Mouse (Mus musculus) liver, adult 2 months (tissue): ENCODE measurements around the gene Msh5. TPM values are rescaled to one million over a fixed set of nuclear protein-coding genes. Genes with fewer than 3 reads are reported as not detected.

Source experiments
- DNase-seq: peaks from one replicate; pipeline ENCODE4 v3.0.0-alpha.2; 2011; ENCODE audit warnings: low read depth, low spot score; ENCODE audit errors: extremely low read depth
- H3K27ac ChIP-seq: fragments of 200-500 bp; replicated peaks from 2 replicates; pipeline ENCODE4 v1.5.1; 2012; ENCODE audit warnings: low read depth, mild to moderate bottlenecking, control low read depth, inconsistent platforms, low read length; ENCODE audit not compliant: insufficient read depth
- H3K27me3 ChIP-seq: fragments of 200-500 bp; 2 replicates; pipeline ENCODE4 v1.6.1; 2012; ENCODE audit warnings: mild to moderate bottlenecking, moderate library complexity, low read length, inconsistent platforms; ENCODE audit not compliant: control insufficient read depth, insufficient read depth
- H3K36me3 ChIP-seq: fragments of 200-500 bp; 2 replicates; pipeline ENCODE4 v1.6.1; 2012; ENCODE audit warnings: low read length, inconsistent platforms; ENCODE audit not compliant: control insufficient read depth, insufficient read depth
- H3K4me1 ChIP-seq: fragments of 200-500 bp; 2 replicates; pipeline ENCODE4 v1.6.1; 2011; ENCODE audit warnings: low read length; ENCODE audit not compliant: control insufficient read depth, insufficient read depth
- H3K4me3 ChIP-seq: fragments of 200-500 bp; 2 replicates; pipeline ENCODE4 v1.5.1; 2011; ENCODE audit warnings: low read depth, mild to moderate bottlenecking, control low read depth, low read length, moderate library complexity; ENCODE audit not compliant: insufficient read depth
- H3K79me2 ChIP-seq: fragments of 200-500 bp; 2 replicates; pipeline ENCODE4 v1.6.1; 2012; ENCODE audit warnings: inconsistent platforms, mild to moderate bottlenecking, low read length, moderate library complexity; ENCODE audit not compliant: control insufficient read depth, insufficient read depth
- H3K9ac ChIP-seq: fragments of 200-500 bp; 2 replicates; pipeline ENCODE4 v1.6.1; 2012; ENCODE audit warnings: low read depth, mild to moderate bottlenecking, control low read depth, inconsistent platforms, low read length
- CTCF ChIP-seq: fragments of 200-500 bp; IDR thresholded peaks from 2 replicates; pipeline ENCODE4 v1.5.1; 2011; ENCODE audit warnings: low read depth, low read length, control low read depth
- POLR2A ChIP-seq: fragments of 200-500 bp; IDR thresholded peaks from 2 replicates; pipeline ENCODE4 v1.6.1; 2011; ENCODE audit warnings: low read length, control low read depth; ENCODE audit not compliant: insufficient read depth; ENCODE audit errors: extremely low read depth
- WGBS: fragments of 180-500 bp; shearing (Covaris S2); methylation state at CpG from one replicate; pipeline ENCODE4 v1.1.7; 2018; 5-methylcytosine and 5-hydroxymethylcytosine counted together
- polyA plus RNA-seq: library from polyadenylated mRNA; depleted of rRNA; stranded (reverse); fragments of >200 nt; gene quantifications from 2 replicates; pipeline ENCODE4 v1.2.3, GENCODE M21; 2012
- total RNA-seq: library from RNA; depleted of rRNA; stranded (reverse); fragments of >200 nt; gene quantifications from 2 replicates; pipeline ENCODE4 v1.2.3, GENCODE M21; 2014

Gene Msh5
- total and polyA plus RNA-seq, 2 experiments, result 2.0 to 3.9 TPM

DNA sequence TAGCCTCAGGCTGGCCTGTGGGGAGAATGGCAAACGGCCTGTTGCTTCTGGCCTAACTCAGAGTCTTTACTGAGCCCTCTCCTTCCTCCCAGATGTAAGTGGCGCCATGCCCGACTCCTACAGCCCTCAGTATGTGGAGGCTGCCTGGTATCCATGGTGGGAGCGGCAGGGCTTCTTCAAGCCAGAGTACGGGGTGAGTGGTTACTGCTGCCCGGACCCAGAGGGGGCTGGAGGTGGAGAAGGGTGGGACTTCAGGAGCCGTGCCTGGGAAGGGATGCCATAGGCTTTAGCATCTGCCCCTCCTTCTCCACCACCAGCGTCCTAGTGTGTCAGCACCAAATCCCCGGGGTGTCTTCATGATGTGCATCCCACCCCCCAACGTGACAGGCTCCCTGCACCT lies 41.4 kb downstream of the Msh5 start:
- 97% methylated on average over 10 of the region's 10 CpGs for WGBS
- Histone ChIP-seq H3K4me3 (no peak overlapping the region), H3K27me3 (no peaks in the 10 kb centered on the region), H3K79me2 (no peaks in the 10 kb centered on the region; the same call in 1 of the 2 replicates), H3K27ac (no peak overlapping the region), H3K4me1 (0 out of 2 replicates have a peak, but pooled peaks cover 8% of the 10 kb centered on the region), H3K36me3 (peaks cover 6% of the 10 kb centered on the region; the same call in 1 of the 2 replicates), H3K9ac (no peak overlapping the region)
- no peak for DNase-seq
- TF ChIP-seq POLR2A (no peak), CTCF (no peak)

DNA sequence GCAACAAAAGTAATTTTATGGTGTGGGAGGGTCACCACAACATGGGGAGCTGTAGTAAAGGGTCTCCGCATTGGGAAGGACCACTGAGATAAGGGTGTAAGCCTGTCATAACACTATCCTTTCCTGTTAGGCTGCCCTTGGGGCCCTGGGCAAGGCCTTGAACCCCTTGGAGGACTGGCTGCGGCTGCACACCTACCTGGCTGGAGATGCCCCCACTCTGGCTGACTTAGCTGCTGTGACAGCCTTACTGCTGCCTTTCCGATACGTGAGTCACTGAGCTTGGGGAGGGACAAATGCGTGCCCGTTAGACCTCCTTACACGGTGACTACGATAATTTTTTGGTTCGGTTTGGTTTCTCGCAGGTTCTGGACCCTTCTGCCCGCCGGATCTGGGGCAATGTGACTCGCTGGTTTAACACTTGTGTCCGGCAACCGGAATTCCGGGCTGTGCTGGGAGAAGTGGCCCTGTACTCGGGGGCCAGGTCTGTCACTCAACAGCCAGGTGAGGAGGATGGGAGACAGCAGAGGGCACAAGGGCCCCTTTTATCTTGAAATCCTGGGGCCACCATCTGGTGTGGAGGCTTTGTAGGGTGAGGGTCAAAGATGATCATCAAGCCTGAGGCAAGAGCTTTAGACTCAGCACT lies 42.3 kb downstream of the Msh5 start:
- TF ChIP-seq CTCF (no peak), POLR2A (no peak)
- 98% methylated on average over 17 of the region's 17 CpGs for WGBS
- Histone ChIP-seq H3K9ac (no peak overlapping the region), H3K27me3 (no peaks in the 10 kb centered on the region), H3K79me2 (no peaks in the 10 kb centered on the region; the same call in 1 of the 2 replicates), H3K4me1 (peaks cover 12% of the 10 kb centered on the region), H3K27ac (no peak overlapping the region), H3K36me3 (peaks cover 6% of the 10 kb centered on the region; the same call in 1 of the 2 replicates), H3K4me3 (no peak overlapping the region)
- DNase-seq, result no peak

DNA sequence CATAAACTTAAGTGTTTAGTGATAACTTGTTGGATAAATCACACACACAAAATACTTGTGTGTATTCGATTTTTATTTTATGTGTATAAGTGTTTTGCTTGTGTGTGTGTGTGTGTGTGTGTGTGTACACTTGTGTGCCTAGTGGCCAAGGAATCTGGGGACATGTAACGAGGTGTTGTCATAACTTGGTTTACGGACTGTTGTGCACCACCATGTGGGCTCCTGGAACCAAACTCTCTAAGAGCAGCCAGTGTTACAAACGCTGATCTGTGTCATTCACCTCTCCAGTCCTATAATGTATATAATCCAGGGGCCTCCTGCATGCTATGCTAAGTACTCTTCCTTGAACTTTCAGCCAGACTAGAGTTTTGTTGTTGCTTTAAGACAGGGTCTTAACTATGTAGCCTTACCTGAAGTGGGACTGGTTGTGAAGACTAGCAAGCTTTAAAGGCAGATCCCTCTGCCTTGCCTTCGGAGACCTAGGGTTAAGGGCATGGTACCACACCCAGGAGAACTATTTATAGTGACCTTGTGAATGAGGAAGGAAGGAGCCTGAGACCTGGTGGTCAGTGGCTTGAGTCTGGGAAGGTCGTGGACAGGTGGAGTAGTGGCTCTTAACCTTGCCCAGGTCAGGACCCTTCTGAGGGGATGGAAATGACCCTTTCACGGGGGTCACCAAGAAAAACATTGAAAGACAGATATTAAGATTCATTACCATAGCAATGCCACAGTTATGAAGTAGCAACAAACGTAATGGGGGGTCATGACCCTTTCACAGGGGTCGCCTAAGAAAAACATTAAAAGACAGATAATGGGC lies 43.3 kb downstream of the Msh5 start:
- Histone ChIP-seq H3K27me3 (no peaks in the 10 kb centered on the region), H3K4me3 (no peak overlapping the region), H3K4me1 (peaks cover 12% of the 10 kb centered on the region), H3K36me3 (peaks cover 4% of the 10 kb centered on the region; the same call in 1 of the 2 replicates), H3K9ac (no peak overlapping the region), H3K79me2 (no peaks in the 10 kb centered on the region; the same call in 1 of the 2 replicates), H3K27ac (no peak overlapping the region)
- WGBS, result 75% methylated on average over 9 of the region's 9 CpGs
- TF ChIP-seq POLR2A (no peak), CTCF (no peak)
- DNase-seq, result no peak

DNA sequence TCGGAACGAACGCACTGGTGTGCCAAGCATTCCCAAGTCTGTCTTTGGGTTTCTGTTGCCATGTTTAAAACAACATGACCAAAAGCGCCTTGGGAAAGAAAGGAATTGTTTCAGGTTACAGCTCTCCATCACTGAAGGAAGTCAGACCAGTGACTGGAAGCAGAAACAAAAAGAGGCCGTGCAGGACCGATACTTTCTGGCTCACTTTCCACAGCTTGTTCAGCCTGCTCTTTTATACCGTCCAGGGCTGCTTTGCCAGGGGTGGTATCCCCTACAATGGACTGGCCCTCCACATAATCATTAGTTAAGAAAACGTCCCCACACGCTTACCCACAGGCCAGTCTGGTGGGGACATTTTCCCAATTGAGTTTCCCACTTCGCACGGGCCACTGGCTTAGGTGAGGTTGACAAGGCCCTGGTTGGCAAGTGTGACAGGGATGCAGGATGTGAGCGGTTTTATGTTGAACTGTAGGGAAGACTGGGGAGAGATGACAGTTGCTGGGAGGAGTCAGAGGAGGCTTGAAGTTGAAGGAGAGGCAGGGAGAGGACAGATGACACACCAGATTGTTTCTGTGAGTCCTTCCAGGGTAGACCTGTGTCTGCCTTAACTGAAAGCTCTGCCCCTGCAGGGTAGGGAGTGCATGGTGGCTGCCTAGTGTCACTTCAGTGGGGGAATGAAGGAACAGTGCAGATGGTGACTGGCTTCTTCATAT lies 44.2 kb downstream of the Msh5 start:
- no peaks in the 10 kb centered on the region for H3K27me3 ChIP-seq

DNA sequence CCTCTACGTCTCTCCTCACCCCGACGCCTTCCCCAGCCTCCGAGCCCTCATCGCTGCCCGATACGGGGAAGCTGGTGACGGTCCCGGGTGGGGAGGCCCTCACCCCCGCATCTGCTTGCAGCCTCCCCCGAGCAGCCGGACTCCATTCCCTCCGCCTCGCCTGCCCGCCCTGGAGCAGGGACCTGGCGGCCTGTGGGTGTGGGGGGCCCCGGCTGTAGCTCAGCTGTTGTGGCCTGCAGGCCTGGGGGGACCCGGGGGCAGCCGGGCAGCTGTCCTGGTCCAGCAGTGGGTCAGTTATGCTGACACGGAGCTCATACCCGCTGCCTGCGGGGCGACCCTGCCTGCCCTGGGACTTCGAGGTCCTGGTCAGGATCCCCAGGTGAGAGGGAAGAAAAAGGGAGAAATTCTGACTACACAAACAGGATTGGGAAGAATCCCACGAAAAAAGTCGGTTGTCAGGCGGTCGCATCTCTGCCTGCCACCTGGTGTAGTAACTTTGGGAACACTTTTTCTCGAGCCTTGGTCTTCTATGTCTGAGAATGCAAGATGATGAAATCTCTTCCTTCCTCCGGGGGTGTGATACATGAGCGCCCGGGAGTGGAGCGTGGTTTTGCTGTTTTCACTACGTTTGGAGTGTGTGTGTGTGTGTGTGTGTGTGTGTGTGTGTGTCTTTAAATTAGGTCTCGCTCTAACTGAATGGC lies 44.9 kb downstream of the Msh5 start:
- peak; percentile 11 for DNase-seq

More for the DNA sequence above, 44.2 kb downstream of the Msh5 start:
- Histone ChIP-seq H3K9ac (peak overlapping the region; percentile 99; the same call in 1 of the 2 replicates), H3K36me3 (peaks cover 2% of the 10 kb centered on the region; the same call in 1 of the 2 replicates), H3K27ac (no peak overlapping the region; the same call in 1 of the 2 replicates), H3K4me3 (no peak overlapping the region), H3K79me2 (no peaks in the 10 kb centered on the region; the same call in 1 of the 2 replicates), H3K4me1 (peaks cover 12% of the 10 kb centered on the region)
- WGBS, result 42% methylated on average over 12 of the region's 12 CpGs
- TF ChIP-seq POLR2A (no peak), CTCF (no peak)
- no peak for DNase-seq

More for the DNA sequence above, 44.9 kb downstream of the Msh5 start:
- Histone ChIP-seq H3K79me2 (no peaks in the 10 kb centered on the region; the same call in 1 of the 2 replicates), H3K4me1 (peaks cover 12% of the 10 kb centered on the region), H3K4me3 (peak overlapping the region; percentile 85), H3K9ac (peak overlapping the region; percentile 99), H3K27me3 (no peaks in the 10 kb centered on the region), H3K36me3 (0 out of 2 replicates have a peak, but pooled peaks cover 2% of the 10 kb centered on the region), H3K27ac (peak overlapping the region; percentile 96; the same call in 1 of the 2 replicates)
- no peak for TF ChIP-seq POLR2A
- no peak for TF ChIP-seq CTCF
- WGBS, result 2% methylated on average over 35 of the region's 35 CpGs
